Mouse (Mus musculus): ENCODE measurements around the gene Ankub1. TPM values are rescaled to one million over a fixed set of nuclear protein-coding genes. Genes with fewer than 3 reads are reported as not detected.

Gene Ankub1
- polyA plus RNA-seq, 1 experiment = not detected

GRCm38 (mm10) chr3:57634763-57635487 is 57.7 kb downstream of the Ankub1 start:
- H3K27me3 ChIP-seq (ENCODE audit: control insufficient read depth, insufficient read depth, low read length, poor library complexity, severe bottlenecking) = no peaks in the 10 kb centered on the region
- no peaks in the 10 kb centered on the region for H3K9me3 ChIP-seq (replicated peaks; ENCODE audit: control insufficient read depth, insufficient read depth, low read length, poor library complexity, severe bottlenecking)
- no peaks in the 10 kb centered on the region for H3K36me3 ChIP-seq (ENCODE audit: control insufficient read depth, insufficient read depth, low read length, poor library complexity, severe bottlenecking)
- no peak overlapping the region for H3K4me3 ChIP-seq (ENCODE audit: low read depth, low read length)
- TF ChIP-seq CTCF (IDR thresholded peaks at IDR 0.05; ENCODE audit: low read depth, low read length) (no peak), EP300 (IDR thresholded peaks at IDR 0.05; ENCODE audit: insufficient read depth, low read depth, low read length) (no peak), POLR2A (IDR thresholded peaks at IDR 0.05; ENCODE audit: insufficient read depth, low read length) (no peak)
- no peaks in the 10 kb centered on the region for H3K4me1 ChIP-seq (ENCODE audit: control insufficient read depth, insufficient read depth, low read length)
- H3K9ac ChIP-seq (ENCODE audit: low read depth, poor library complexity, severe bottlenecking) = no peak overlapping the region
- no peak overlapping the region for H3K27ac ChIP-seq (ENCODE audit: insufficient read depth, low read length)

DNA sequence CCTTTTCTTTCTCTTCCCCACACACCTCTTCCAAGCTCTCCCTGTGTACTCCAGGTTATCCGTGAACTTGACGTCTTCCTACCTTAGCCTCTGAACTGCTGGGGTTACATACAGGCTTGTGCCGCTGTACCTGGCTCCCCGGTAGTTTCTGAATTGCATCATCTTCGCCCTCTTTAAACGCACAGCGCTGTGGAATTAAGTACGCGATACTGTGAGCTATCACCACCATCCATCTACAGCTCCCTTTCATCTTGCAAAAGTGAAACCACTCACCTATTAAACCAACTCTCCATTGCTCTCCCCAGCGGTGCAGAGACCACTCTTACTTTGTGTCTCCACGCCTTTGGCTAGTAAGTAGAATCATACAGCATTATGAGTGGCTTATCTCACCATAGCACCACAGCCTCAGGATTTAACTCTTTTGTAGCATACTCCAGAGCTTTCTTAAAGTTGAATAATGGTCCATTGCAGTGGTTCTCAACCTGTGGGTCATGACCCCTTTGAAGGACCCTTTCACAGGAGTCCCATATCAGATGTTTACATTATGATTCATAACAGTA is 65.6 kb downstream of the Ankub1 start:
- Histone ChIP-seq H3K36me3 (ENCODE audit: control insufficient read depth, insufficient read depth, low read length, poor library complexity, severe bottlenecking) (no peaks in the 10 kb centered on the region), H3K4me1 (ENCODE audit: control insufficient read depth, insufficient read depth, low read length) (no peaks in the 10 kb centered on the region), H3K27ac (ENCODE audit: insufficient read depth, low read length) (no peak overlapping the region), H3K9me3 (replicated peaks; ENCODE audit: control insufficient read depth, insufficient read depth, low read length, poor library complexity, severe bottlenecking) (no peaks in the 10 kb centered on the region), H3K9ac (ENCODE audit: low read depth, poor library complexity, severe bottlenecking) (no peak overlapping the region), H3K4me3 (ENCODE audit: low read depth, low read length) (no peak overlapping the region), H3K27me3 (ENCODE audit: control insufficient read depth, insufficient read depth, low read length, poor library complexity, severe bottlenecking) (no peaks in the 10 kb centered on the region)
- TF ChIP-seq POLR2A (IDR thresholded peaks at IDR 0.05; ENCODE audit: insufficient read depth, low read length) (no peak), EP300 (IDR thresholded peaks at IDR 0.05; ENCODE audit: insufficient read depth, low read depth, low read length) (no peak), CTCF (IDR thresholded peaks at IDR 0.05; ENCODE audit: low read depth, low read length) (no peak)

- no peak overlapping the region for H3K4me3 ChIP-seq (ENCODE audit: low read depth, low read length)
- H3K4me1 ChIP-seq (ENCODE audit: control insufficient read depth, insufficient read depth, low read length) = no peaks in the 10 kb centered on the region
- H3K27me3 ChIP-seq (ENCODE audit: control insufficient read depth, insufficient read depth, low read length, poor library complexity, severe bottlenecking) = no peaks in the 10 kb centered on the region
- no peaks in the 10 kb centered on the region for H3K9me3 ChIP-seq (replicated peaks; ENCODE audit: control insufficient read depth, insufficient read depth, low read length, poor library complexity, severe bottlenecking)
- no peaks in the 10 kb centered on the region for H3K36me3 ChIP-seq (ENCODE audit: control insufficient read depth, insufficient read depth, low read length, poor library complexity, severe bottlenecking)
- no peak for TF ChIP-seq EP300 (IDR thresholded peaks at IDR 0.05; ENCODE audit: insufficient read depth, low read depth, low read length)
- H3K27ac ChIP-seq (ENCODE audit: insufficient read depth, low read length) = no peak overlapping the region
- no peak overlapping the region for H3K9ac ChIP-seq (ENCODE audit: low read depth, poor library complexity, severe bottlenecking)
These were observed 67.2 kb downstream of the Ankub1 start for GRCm38 (mm10) chr3:57625275-57625997.

GRCm38 (mm10) chr3:57619718-57620117 is 72.9 kb downstream of the Ankub1 start:
- Histone ChIP-seq H3K4me3 (ENCODE audit: low read depth, low read length) (no peak overlapping the region), H3K4me1 (ENCODE audit: control insufficient read depth, insufficient read depth, low read length) (no peaks in the 10 kb centered on the region), H3K27me3 (ENCODE audit: control insufficient read depth, insufficient read depth, low read length, poor library complexity, severe bottlenecking) (no peaks in the 10 kb centered on the region), H3K9me3 (replicated peaks; ENCODE audit: control insufficient read depth, insufficient read depth, low read length, poor library complexity, severe bottlenecking) (no peaks in the 10 kb centered on the region), H3K9ac (ENCODE audit: low read depth, poor library complexity, severe bottlenecking) (no peak overlapping the region), H3K27ac (ENCODE audit: insufficient read depth, low read length) (no peak overlapping the region), H3K36me3 (ENCODE audit: control insufficient read depth, insufficient read depth, low read length, poor library complexity, severe bottlenecking) (no peaks in the 10 kb centered on the region)
- TF ChIP-seq EP300 (IDR thresholded peaks at IDR 0.05; ENCODE audit: insufficient read depth, low read depth, low read length) = no peak
- no peak for TF ChIP-seq POLR2A (IDR thresholded peaks at IDR 0.05; ENCODE audit: insufficient read depth, low read length)
- TF ChIP-seq CTCF (IDR thresholded peaks at IDR 0.05; ENCODE audit: low read depth, low read length) = no peak

DNA sequence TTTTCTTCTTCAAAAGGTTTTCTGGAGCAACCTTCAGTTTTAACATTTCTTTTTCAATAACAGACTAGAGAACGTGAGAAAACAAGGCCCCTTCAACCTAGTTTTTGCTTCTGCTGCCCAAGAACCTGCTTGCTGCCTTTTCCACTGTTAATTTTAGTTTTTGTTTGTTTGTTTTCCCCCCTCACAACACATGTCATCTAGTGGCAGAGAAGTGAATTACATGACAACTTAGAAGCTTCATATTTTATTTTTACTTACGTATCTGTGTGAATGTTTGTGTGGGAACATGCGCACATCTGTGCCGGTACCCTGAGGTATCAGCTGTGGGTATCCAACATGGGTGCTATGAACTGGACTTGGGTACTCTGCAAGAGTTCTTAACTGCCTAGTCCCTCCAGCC is 76.9 kb downstream of the Ankub1 start:
- TF ChIP-seq CTCF (IDR thresholded peaks at IDR 0.05; ENCODE audit: low read depth, low read length) = no peak
- TF ChIP-seq POLR2A (IDR thresholded peaks at IDR 0.05; ENCODE audit: insufficient read depth, low read length) = no peak
- no peak for TF ChIP-seq EP300 (IDR thresholded peaks at IDR 0.05; ENCODE audit: insufficient read depth, low read depth, low read length)
- Histone ChIP-seq H3K27me3 (ENCODE audit: control insufficient read depth, insufficient read depth, low read length, poor library complexity, severe bottlenecking) (no peaks in the 10 kb centered on the region), H3K9ac (ENCODE audit: low read depth, poor library complexity, severe bottlenecking) (no peak overlapping the region), H3K36me3 (ENCODE audit: control insufficient read depth, insufficient read depth, low read length, poor library complexity, severe bottlenecking) (no peaks in the 10 kb centered on the region), H3K4me1 (ENCODE audit: control insufficient read depth, insufficient read depth, low read length) (no peaks in the 10 kb centered on the region), H3K4me3 (ENCODE audit: low read depth, low read length) (no peak overlapping the region), H3K9me3 (replicated peaks; ENCODE audit: control insufficient read depth, insufficient read depth, low read length, poor library complexity, severe bottlenecking) (no peaks in the 10 kb centered on the region; the same call in 1 of the 2 replicates), H3K27ac (ENCODE audit: insufficient read depth, low read length) (no peak overlapping the region)
